Mouse (Mus musculus): ENCODE measurements around the gene Slit3. TPM values are rescaled to one million over a fixed set of nuclear protein-coding genes. Genes with fewer than 3 reads are reported as not detected.

Slit3 gene
- total and polyA plus RNA-seq, 3 experiments: 0.55 to 4.8 (median 2.8) TPM

DNA sequence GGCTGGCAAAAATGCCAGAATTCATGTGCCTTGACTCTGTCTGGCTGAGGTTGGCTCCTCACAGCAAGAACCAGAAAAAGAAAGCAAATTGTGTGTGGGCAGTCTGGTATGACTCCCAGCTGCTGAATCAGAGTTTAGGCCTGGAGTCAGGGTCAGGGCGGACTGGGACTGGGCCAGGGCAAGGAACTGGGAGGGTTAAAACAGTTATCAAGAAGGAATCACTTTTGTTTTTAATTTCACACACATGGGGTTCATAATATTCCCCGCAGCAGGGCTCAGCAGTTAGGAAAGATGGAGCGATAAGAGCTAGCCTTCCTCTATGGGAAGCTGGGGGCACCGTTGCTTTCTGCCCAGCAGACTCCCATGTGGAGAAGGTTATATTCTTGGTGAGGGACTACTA lies 234.8 kb downstream of the Slit3 start:
- Histone ChIP-seq H3K36me3 (replicated peaks in 1 of 2; ENCODE audit: control insufficient read depth in 1 of 2, insufficient read depth in 1 of 2, low read length in 1 of 2) (no peaks in the 10 kb centered on the region), H3K79me2 (replicated peaks; ENCODE audit: control insufficient read depth, extremely low read depth, insufficient read depth, poor library complexity, severe bottlenecking) (no peaks in the 10 kb centered on the region), H3K4me2 (ENCODE audit: insufficient read depth, low read depth, poor library complexity, severe bottlenecking) (no peak overlapping the region), H3K4me3 (replicated peaks in 1 of 3; ENCODE audit: low read depth in 2 of 3, low read length in 2 of 3, poor library complexity in 1 of 3) (no peak overlapping the region), H3K27ac (ENCODE audit: insufficient read depth, low read depth) (no peak overlapping the region), H3K4me1 (ENCODE audit: control insufficient read depth in 1 of 2, insufficient read depth in 2 of 2) (no peaks in the 10 kb centered on the region), H3K27me3 (replicated peaks) (no peaks in the 10 kb centered on the region), H3K9me3 (replicated peaks; ENCODE audit: low read length) (no peaks in the 10 kb centered on the region), H3K9ac (ENCODE audit: insufficient read depth, low read depth) (no peak overlapping the region)
- dilution Hi-C loops (cut with MboI; ENCODE audit: extremely low pct_ligation_motif_present, extremely low pct_unique_long_range_greater_than_20kb, low sequenced_read_pairs) (no loop called here), in situ Hi-C loops (cut with MboI; ENCODE audit: low pct_ligation_motif_present, low pct_unique_long_range_greater_than_20kb, low sequenced_read_pairs) (no loop called here)
- DNase-seq (ENCODE audit: extremely low read depth): no peak
- no peak for TF ChIP-seq MAZ (IDR thresholded peaks at IDR 0.05; ENCODE audit: low read depth, low read length)
- no peak for TF ChIP-seq ZNF384 (IDR thresholded peaks at IDR 0.05; ENCODE audit: low read depth, low read length)
- no peak for TF ChIP-seq CTCF (conservative IDR thresholded peaks at IDR 0.05 in 1 of 2, IDR thresholded peaks at IDR 0.05 in 1 of 2; ENCODE audit: low read depth in 2 of 2, low read length in 2 of 2)
- no peak for TF ChIP-seq CHD2 (IDR thresholded peaks at IDR 0.05; ENCODE audit: low read length)
- no peak for TF ChIP-seq TCF12 (IDR thresholded peaks at IDR 0.05; ENCODE audit: low read depth, low read length)
- no peak for TF ChIP-seq ZC3H11A (IDR thresholded peaks at IDR 0.05; ENCODE audit: low read depth, low read length)
- TF ChIP-seq E2F4 (IDR thresholded peaks at IDR 0.05; ENCODE audit: insufficient replicate concordance, low read depth, low read length): no peak
- TF ChIP-seq PAX5 (IDR thresholded peaks at IDR 0.05; ENCODE audit: low read length): no peak

DNA sequence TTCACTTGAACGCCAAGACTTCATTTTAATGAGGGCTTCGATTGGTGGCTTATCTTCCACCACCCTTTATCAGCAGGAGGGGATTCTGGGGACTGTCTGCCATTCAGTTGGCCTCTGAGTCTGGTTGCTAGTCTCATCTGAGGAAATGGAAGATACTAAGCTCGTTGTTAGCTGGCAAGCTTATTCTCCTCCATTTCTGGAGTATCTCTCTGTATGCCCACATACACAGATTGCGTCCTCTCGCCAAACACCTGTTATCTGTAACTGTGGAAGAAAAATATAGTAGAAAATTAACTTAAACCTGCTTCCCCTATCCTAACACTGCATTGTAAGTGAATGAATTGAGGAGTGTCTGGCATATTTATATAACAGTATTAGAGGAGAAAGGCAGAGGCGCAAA lies 240.0 kb downstream of the Slit3 start:
- in situ Hi-C loops (cut with MboI; ENCODE audit: low pct_ligation_motif_present, low pct_unique_long_range_greater_than_20kb, low sequenced_read_pairs) (no loop called here), dilution Hi-C loops (cut with MboI; ENCODE audit: extremely low pct_ligation_motif_present, extremely low pct_unique_long_range_greater_than_20kb, low sequenced_read_pairs) (no loop called here)
- Histone ChIP-seq H3K9me3 (replicated peaks; ENCODE audit: low read length) (no peaks in the 10 kb centered on the region), H3K27me3 (replicated peaks) (no peaks in the 10 kb centered on the region), H3K4me1 (ENCODE audit: control insufficient read depth in 1 of 2, insufficient read depth in 2 of 2) (0 out of 4 replicates have a peak, but pooled peaks cover 0 to 4% of the 10 kb centered on the region in 2 experiments), H3K9ac (ENCODE audit: insufficient read depth, low read depth) (no peak overlapping the region), H3K27ac (ENCODE audit: insufficient read depth, low read depth) (no peak overlapping the region), H3K36me3 (replicated peaks in 1 of 2; ENCODE audit: control insufficient read depth in 1 of 2, insufficient read depth in 1 of 2, low read length in 1 of 2) (no peaks in the 10 kb centered on the region), H3K4me2 (ENCODE audit: insufficient read depth, low read depth, poor library complexity, severe bottlenecking) (no peak overlapping the region), H3K79me2 (replicated peaks; ENCODE audit: control insufficient read depth, extremely low read depth, insufficient read depth, poor library complexity, severe bottlenecking) (no peaks in the 10 kb centered on the region), H3K4me3 (replicated peaks in 1 of 3; ENCODE audit: low read depth in 2 of 3, low read length in 2 of 3, poor library complexity in 1 of 3) (no peak overlapping the region)
- no peak for DNase-seq (ENCODE audit: extremely low read depth)
- TF ChIP-seq NRF1 (IDR thresholded peaks at IDR 0.05; ENCODE audit: low read depth, low read length): no peak
- no peak for TF ChIP-seq GABPA (IDR thresholded peaks at IDR 0.05; ENCODE audit: insufficient replicate concordance, low read depth, low read length)
- no peak for TF ChIP-seq SIN3A (IDR thresholded peaks at IDR 0.05; ENCODE audit: low read length)
- no peak for TF ChIP-seq MAFK (IDR thresholded peaks at IDR 0.05; ENCODE audit: insufficient replicate concordance, low read length)

DNA sequence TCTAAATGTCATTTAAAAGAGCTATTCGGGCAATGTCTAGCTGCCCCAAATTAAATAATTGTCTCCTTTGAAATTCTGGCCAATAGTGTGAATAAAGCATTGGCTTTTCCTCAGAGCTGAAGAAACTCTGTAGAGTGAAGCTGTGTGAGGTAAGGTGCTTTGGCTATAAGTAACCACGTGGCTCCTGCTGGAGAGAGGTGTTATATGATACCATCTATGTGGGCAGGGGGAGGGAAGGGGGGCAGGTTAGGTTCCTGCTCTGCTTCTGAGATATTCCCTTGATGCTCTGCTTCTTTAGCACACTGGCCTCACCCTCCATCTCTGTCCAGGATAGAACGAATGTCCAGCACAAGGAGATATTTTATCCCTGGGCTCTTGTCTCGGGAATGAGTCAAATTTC lies 242.0 kb downstream of the Slit3 start:
- H3K36me3 ChIP-seq (replicated peaks in 1 of 2; ENCODE audit: control insufficient read depth in 1 of 2, insufficient read depth in 1 of 2, low read length in 1 of 2): no peaks in the 10 kb centered on the region
- H3K27me3 ChIP-seq (replicated peaks): no peaks in the 10 kb centered on the region
- H3K4me3 ChIP-seq (replicated peaks in 1 of 3; ENCODE audit: low read depth in 2 of 3, low read length in 2 of 3, poor library complexity in 1 of 3): no peak overlapping the region
- no peak overlapping the region for H3K9ac ChIP-seq (ENCODE audit: insufficient read depth, low read depth)
- H3K27ac ChIP-seq (ENCODE audit: insufficient read depth, low read depth): no peak overlapping the region
- no peak for TF ChIP-seq ZC3H11A (IDR thresholded peaks at IDR 0.05; ENCODE audit: low read depth, low read length)
- no peak for TF ChIP-seq ZKSCAN1 (IDR thresholded peaks at IDR 0.05; ENCODE audit: borderline replicate concordance, low read depth, low read length)
- TF ChIP-seq POLR2AphosphoS2 (IDR thresholded peaks at IDR 0.05; ENCODE audit: low read depth, low read length): no peak
- no peak for TF ChIP-seq JUN (IDR thresholded peaks at IDR 0.05; ENCODE audit: insufficient read depth, low read depth, low read length)
- TF ChIP-seq ZMIZ1 (IDR thresholded peaks at IDR 0.05; ENCODE audit: low read depth, low read length): no peak
- no peak for TF ChIP-seq TBP (conservative IDR thresholded peaks at IDR 0.05; ENCODE audit: low read depth, low read length)
- TF ChIP-seq BHLHE40 (IDR thresholded peaks at IDR 0.05; ENCODE audit: low read depth, low read length): no peak
- TF ChIP-seq MYC (IDR thresholded peaks at IDR 0.05; ENCODE audit: low read depth, low read length): no peak
- no peak for TF ChIP-seq USF1 (IDR thresholded peaks at IDR 0.05; ENCODE audit: low read depth, low read length)
- no peak for TF ChIP-seq POLR2A (IDR thresholded peaks at IDR 0.05; ENCODE audit: low read depth, low read length)
- no peak for TF ChIP-seq MEF2A (IDR thresholded peaks at IDR 0.05; ENCODE audit: borderline replicate concordance, low read depth, low read length)
- TF ChIP-seq MAX (IDR thresholded peaks at IDR 0.05; ENCODE audit: low read length): no peak
- TF ChIP-seq CHD1 (IDR thresholded peaks at IDR 0.05; ENCODE audit: low read depth, low read length): no peak
- no peak for TF ChIP-seq IRF4 (IDR thresholded peaks at IDR 0.05; ENCODE audit: low read depth, low read length)
- no peak for TF ChIP-seq GABPA (IDR thresholded peaks at IDR 0.05; ENCODE audit: insufficient replicate concordance, low read depth, low read length)
- TF ChIP-seq SIN3A (IDR thresholded peaks at IDR 0.05; ENCODE audit: low read length): no peak
- TF ChIP-seq TCF12 (IDR thresholded peaks at IDR 0.05; ENCODE audit: low read depth, low read length): no peak
- TF ChIP-seq E2F4 (IDR thresholded peaks at IDR 0.05; ENCODE audit: insufficient replicate concordance, low read depth, low read length): no peak
- dilution Hi-C loops (cut with MboI; ENCODE audit: extremely low pct_ligation_motif_present, extremely low pct_unique_long_range_greater_than_20kb, low sequenced_read_pairs): no loop called here
- peaks cover 0 to 4% of the 10 kb centered on the region in 2 experiments; a peak in 1 of 4 replicates for H3K4me1 ChIP-seq (ENCODE audit: control insufficient read depth in 1 of 2, insufficient read depth in 2 of 2)
- H3K9me3 ChIP-seq (replicated peaks; ENCODE audit: low read length): no peaks in the 10 kb centered on the region
- H3K79me2 ChIP-seq (replicated peaks; ENCODE audit: control insufficient read depth, extremely low read depth, insufficient read depth, poor library complexity, severe bottlenecking): no peaks in the 10 kb centered on the region
- H3K4me2 ChIP-seq (ENCODE audit: insufficient read depth, low read depth, poor library complexity, severe bottlenecking): no peak overlapping the region
- DNase-seq (ENCODE audit: extremely low read depth): no peak
- in situ Hi-C loops (cut with MboI; ENCODE audit: low pct_ligation_motif_present, low pct_unique_long_range_greater_than_20kb, low sequenced_read_pairs): no loop called here
